Mouse (Mus musculus) ES-E14 (cell line): Measurements from ENCODE around the gene Ppm1l.

ENCODE experiments used
- MAFK ChIP-seq: IDR thresholded peaks from 2 replicates; pipeline ENCODE4 v1.6.1; 2014; ENCODE audit warnings: mild to moderate bottlenecking, low read depth, low read length, inconsistent platforms; ENCODE audit not compliant: insufficient read depth
- ZC3H11A ChIP-seq: IDR thresholded peaks from 2 replicates; pipeline ENCODE4 v1.6.1; 2012; ENCODE audit warnings: low read depth, mild to moderate bottlenecking, inconsistent platforms, low read length, borderline replicate concordance
- ZNF384 ChIP-seq: IDR thresholded peaks from 2 replicates; pipeline ENCODE4 v1.6.1; 2012; ENCODE audit warnings: low read depth, low read length, inconsistent platforms

DNA sequence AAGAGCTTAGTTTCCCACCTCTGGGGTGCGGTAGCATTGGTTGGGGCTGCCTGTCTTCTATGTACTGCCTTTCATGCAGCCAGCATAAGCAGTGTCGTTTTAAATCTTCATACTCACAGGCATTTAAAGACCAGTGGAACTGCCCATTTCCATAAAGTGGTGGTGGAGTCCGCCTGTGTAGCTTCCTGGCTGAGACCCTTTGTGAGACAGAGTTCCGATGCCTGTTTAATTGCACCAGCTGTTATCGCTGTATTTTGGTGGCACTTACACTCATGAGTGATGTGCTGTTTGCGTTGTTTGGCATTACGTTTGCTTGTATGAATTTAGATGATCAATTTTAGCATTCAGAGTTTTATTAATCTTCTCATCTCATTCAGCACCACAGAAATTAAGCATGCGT lies 24.9 kb downstream of the Ppm1l start:
- TF ChIP-seq ZNF384 (no peak), MAFK (no peak), ZC3H11A (no peak)
